Mouse (Mus musculus): Measurements from ENCODE around the gene Large1.
A peak's percentile ranks its signal among the peaks of the same experiment; 100 is the strongest.

Large1 gene

DNA sequence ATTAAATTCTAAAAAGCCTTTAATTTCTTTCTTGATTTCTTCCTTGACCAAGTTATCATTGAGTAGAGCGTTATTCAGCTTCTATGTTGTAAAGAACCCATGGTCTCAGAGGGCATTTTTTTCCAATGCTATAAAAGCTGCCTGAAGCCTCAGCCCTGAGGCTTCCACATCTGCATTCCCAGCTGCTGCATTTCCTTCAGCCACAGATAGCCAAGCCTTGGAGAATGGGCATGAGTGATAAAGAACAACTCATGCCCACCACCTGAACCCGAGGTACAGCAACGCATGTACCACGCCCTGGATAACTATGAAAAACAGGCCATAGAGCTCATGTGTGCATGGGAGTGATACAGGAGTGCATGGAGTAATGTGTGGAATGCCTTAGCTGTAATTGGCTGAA, 572.7 kb downstream of the Large1 start:
- DNase-seq (ENCODE audit: low spot score) = no peak

DNA sequence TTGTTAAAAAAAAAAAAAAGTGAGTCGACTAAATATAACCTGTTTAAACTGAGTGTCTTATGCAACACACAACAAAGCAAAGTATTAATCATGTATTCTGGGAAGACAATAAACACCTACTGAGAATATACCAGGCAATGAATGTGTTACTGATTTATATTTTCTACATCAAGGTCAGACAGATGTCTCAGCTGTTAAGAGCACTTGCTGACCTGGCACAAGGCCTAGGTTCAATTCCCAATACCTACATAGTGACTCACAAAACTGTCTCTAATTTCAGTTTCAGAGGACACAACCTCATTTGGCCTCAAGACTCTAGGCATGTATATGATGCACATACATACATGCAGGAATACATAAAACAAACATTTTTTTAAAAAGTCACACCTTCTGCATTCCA, 575.5 kb downstream of the Large1 start:
- no peak for DNase-seq (ENCODE audit: low spot score)

DNA sequence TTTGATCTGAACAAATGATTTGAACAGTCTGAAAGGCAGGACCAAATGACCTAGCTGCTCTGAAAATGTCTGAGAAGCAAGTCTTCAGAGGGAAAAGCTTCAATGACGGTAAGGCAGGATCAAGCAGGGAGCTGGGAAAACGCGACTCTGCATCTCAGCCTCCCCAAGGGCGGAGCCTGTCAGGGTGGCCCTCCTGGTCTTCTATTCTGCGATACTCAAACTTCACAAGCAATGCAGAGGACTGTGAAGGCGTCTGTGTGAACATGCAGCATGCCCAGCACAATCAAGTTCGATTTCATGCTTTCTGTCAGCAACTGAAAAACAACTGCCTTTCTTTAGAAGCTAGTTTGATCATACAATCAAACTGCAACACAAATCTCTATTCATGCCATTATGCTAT, 586.6 kb downstream of the Large1 start:
- no peak for DNase-seq (ENCODE audit: low spot score)

DNA sequence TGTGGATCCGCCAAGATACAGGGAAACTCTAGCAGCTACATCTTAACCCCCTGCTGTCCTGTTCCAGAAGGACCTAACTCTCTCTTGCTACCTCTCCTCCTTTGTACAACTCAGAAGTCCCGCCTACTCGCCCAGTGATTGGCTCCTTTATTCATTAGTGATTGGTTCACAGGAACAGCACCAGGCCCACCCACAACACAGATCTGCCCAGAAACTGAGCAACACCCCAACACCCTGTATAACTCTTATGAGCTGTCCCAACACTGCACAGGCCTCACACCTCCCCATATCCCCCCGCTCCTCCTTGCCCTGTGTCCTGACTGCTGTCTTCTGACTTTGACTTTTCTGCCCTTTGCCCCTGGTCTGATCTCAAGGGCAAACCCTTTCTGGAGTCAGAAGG, 587.6 kb downstream of the Large1 start:
- DNase-seq (ENCODE audit: low spot score) = peak; percentile 2

Measured in layer of hippocampus, adult 11-12 months (tissue).